Mouse (Mus musculus) MEL (cell line): ENCODE data around the gene Hoxc9. TPM values are rescaled to one million over a fixed set of nuclear protein-coding genes. Genes with fewer than 3 reads are reported as not detected.

ENCODE experiments used
- DNase-seq: peaks from one replicate; pipeline ENCODE4 v3.0.0; 2011; ENCODE audit warnings: low read depth, low spot score
- H3K27ac ChIP-seq: 2 replicates; pipeline ENCODE4 v1.5.1; 2012; ENCODE audit warnings: low read depth, mild to moderate bottlenecking, control low read depth, low read length, moderate library complexity; ENCODE audit not compliant: control insufficient read depth
- H3K27me3 ChIP-seq, 2 experiments: fragments of 150-350 bp in 1 of 2; sonication (generic) in 1 of 2; 2 replicates each; pipeline ENCODE4 v1.6.1; 2012; ENCODE audit warnings: low read length in 2 of 2, mild to moderate bottlenecking in 2 of 2, improper control_type of control experiment in 1 of 2, moderate library complexity in 1 of 2; ENCODE audit not compliant: insufficient read depth in 2 of 2, control insufficient read depth in 1 of 2
- H3K36me3 ChIP-seq, 2 experiments: 2 replicates each; pipeline ENCODE4 v1.6.1; 2012 to 2014; ENCODE audit warnings: low read length in 2 of 2, improper control_type of control experiment in 1 of 2, inconsistent platforms in 1 of 2, mild to moderate bottlenecking in 1 of 2; ENCODE audit not compliant: insufficient read depth in 2 of 2, control insufficient read depth in 1 of 2
- H3K4me1 ChIP-seq, 2 experiments: fragments of 150-350 bp in 1 of 2; sonication (generic) in 1 of 2; 2 replicates each; pipeline ENCODE4 v1.6.1; 2012; ENCODE audit warnings: low read length in 2 of 2, improper control_type of control experiment in 1 of 2, mild to moderate bottlenecking in 1 of 2; ENCODE audit not compliant: insufficient read depth in 2 of 2, control insufficient read depth in 1 of 2
- H3K4me3 ChIP-seq, 2 experiments: fragments of 150-350 bp in 1 of 2; sonication (generic) in 1 of 2; 2 replicates each; pipeline ENCODE4 v1.5.1; 2012; ENCODE audit warnings: low read depth in 2 of 2, low read length in 2 of 2, mild to moderate bottlenecking in 2 of 2, moderate library complexity in 2 of 2, control low read depth in 1 of 2, improper control_type of control experiment in 1 of 2; ENCODE audit not compliant: control insufficient read depth in 1 of 2, insufficient read depth in 1 of 2
- H3K79me2 ChIP-seq: 2 replicates; pipeline ENCODE4 v1.6.1; 2012; ENCODE audit warnings: mild to moderate bottlenecking, low read length, moderate library complexity; ENCODE audit not compliant: control insufficient read depth, poor library complexity, insufficient read depth
- H3K9ac ChIP-seq: 2 replicates; pipeline ENCODE4 v1.6.1; 2012; ENCODE audit warnings: low read depth, mild to moderate bottlenecking, control low read depth, low read length, moderate library complexity; ENCODE audit not compliant: control insufficient read depth, poor library complexity, severe bottlenecking
- H3K9me3 ChIP-seq: fragments of 150-350 bp; sonication (generic); replicated peaks from 2 replicates; pipeline ENCODE4 v1.6.1; 2012; ENCODE audit warnings: mild to moderate bottlenecking, low read length, improper control_type of control experiment, moderate library complexity; ENCODE audit not compliant: insufficient read depth
- BHLHE40 ChIP-seq: IDR thresholded peaks from 2 replicates; pipeline ENCODE4 v1.6.1; 2012; ENCODE audit warnings: low read depth, mild to moderate bottlenecking, inconsistent platforms, low read length, improper control_type of control experiment, borderline replicate concordance
- CHD2 ChIP-seq: IDR thresholded peaks from 2 replicates; pipeline ENCODE4 v1.6.1; 2011; ENCODE audit warnings: low read length, improper control_type of control experiment
- EP300 ChIP-seq, 2 experiments: IDR thresholded peaks; 2 replicates each; pipeline ENCODE4 v1.6.1; 2011; ENCODE audit warnings: improper control_type of control experiment in 2 of 2, low read length in 2 of 2, low read depth in 1 of 2, mild to moderate bottlenecking in 1 of 2
- GATA1 ChIP-seq: IDR thresholded peaks from 2 replicates; pipeline ENCODE4 v1.6.1; 2011; ENCODE audit warnings: low read depth, low read length, improper control_type of control experiment
- HCFC1 ChIP-seq: IDR thresholded peaks from 2 replicates; pipeline ENCODE4 v1.6.1; 2012; ENCODE audit warnings: low read depth, mild to moderate bottlenecking, inconsistent platforms, low read length, improper control_type of control experiment, moderate library complexity
- JUND ChIP-seq: IDR thresholded peaks from 2 replicates; pipeline ENCODE4 v1.6.1; 2011; ENCODE audit warnings: low read depth, mild to moderate bottlenecking, improper control_type of control experiment, low read length
- KAT2A ChIP-seq: conservative IDR thresholded peaks from 2 replicates; pipeline ENCODE4 v1.6.1; 2012; ENCODE audit warnings: low read depth, low read length, improper control_type of control experiment, inconsistent platforms
- MEF2A ChIP-seq: IDR thresholded peaks from 2 replicates; pipeline ENCODE4 v1.6.1; 2014; ENCODE audit warnings: low read depth, mild to moderate bottlenecking, inconsistent platforms, low read length, improper control_type of control experiment; ENCODE audit not compliant: poor library complexity, insufficient replicate concordance, severe bottlenecking; ENCODE audit errors: extremely low read depth
- MXI1 ChIP-seq: IDR thresholded peaks from 2 replicates; pipeline ENCODE4 v1.6.1; 2011; ENCODE audit warnings: mild to moderate bottlenecking, low read depth, low read length, improper control_type of control experiment
- MYB ChIP-seq: IDR thresholded peaks from 2 replicates; pipeline ENCODE4 v1.6.1; 2011; ENCODE audit warnings: mild to moderate bottlenecking, low read depth, low read length, improper control_type of control experiment
- NRF1 ChIP-seq: IDR thresholded peaks from 2 replicates; pipeline ENCODE4 v1.6.1; 2014; ENCODE audit warnings: low read depth, mild to moderate bottlenecking, inconsistent platforms, low read length, improper control_type of control experiment, moderate library complexity; ENCODE audit not compliant: poor library complexity, insufficient read depth, severe bottlenecking
- POLR2AphosphoS2 ChIP-seq: IDR thresholded peaks from 2 replicates; pipeline ENCODE4 v1.6.1; 2011; ENCODE audit warnings: low read length, improper control_type of control experiment
- POLR2AphosphoS5 ChIP-seq: IDR thresholded peaks from 2 replicates; pipeline ENCODE4 v1.6.1; 2012; ENCODE audit warnings: low read depth, borderline replicate concordance, mild to moderate bottlenecking, inconsistent platforms, low read length, moderate library complexity, mixed read lengths
- RAD21 ChIP-seq: IDR thresholded peaks from 2 replicates; pipeline ENCODE4 v1.6.1; 2011; ENCODE audit warnings: mild to moderate bottlenecking, low read depth, low read length, improper control_type of control experiment
- RCOR1 ChIP-seq: IDR thresholded peaks from 2 replicates; pipeline ENCODE4 v1.6.1; 2012; ENCODE audit warnings: low read depth, mild to moderate bottlenecking, inconsistent platforms, low read length, improper control_type of control experiment
- SIN3A ChIP-seq: IDR thresholded peaks from 2 replicates; pipeline ENCODE4 v1.6.1; 2012; ENCODE audit warnings: low read length, improper control_type of control experiment, inconsistent platforms
- SMC3 ChIP-seq: IDR thresholded peaks from 2 replicates; pipeline ENCODE4 v1.6.1; 2011; ENCODE audit warnings: low read depth, low read length, improper control_type of control experiment
- TAL1 ChIP-seq: IDR thresholded peaks from 2 replicates; pipeline ENCODE4 v1.6.1; 2012; ENCODE audit warnings: mild to moderate bottlenecking, inconsistent platforms, low read length, moderate library complexity, mixed read lengths
- TCF12 ChIP-seq: IDR thresholded peaks from 2 replicates; pipeline ENCODE4 v1.6.1; 2014; ENCODE audit warnings: low read depth, mild to moderate bottlenecking, inconsistent platforms, low read length, improper control_type of control experiment, moderate library complexity
- USF1 ChIP-seq: IDR thresholded peaks from 2 replicates; pipeline ENCODE4 v1.6.1; 2014; ENCODE audit warnings: low read depth, mild to moderate bottlenecking, inconsistent platforms, low read length, improper control_type of control experiment, moderate library complexity
- USF2 ChIP-seq, 2 experiments: IDR thresholded peaks; 2 replicates each; pipeline ENCODE4 v1.6.1; 2011 to 2012; ENCODE audit warnings: improper control_type of control experiment in 2 of 2, low read length in 2 of 2, borderline replicate concordance in 1 of 2, inconsistent platforms in 1 of 2, low read depth in 1 of 2, mild to moderate bottlenecking in 1 of 2; ENCODE audit not compliant: insufficient read depth in 1 of 2
- ZC3H11A ChIP-seq: IDR thresholded peaks from 2 replicates; pipeline ENCODE4 v1.6.1; 2012; ENCODE audit warnings: low read depth, mild to moderate bottlenecking, inconsistent platforms, low read length, improper control_type of control experiment
- ZKSCAN1 ChIP-seq: IDR thresholded peaks from 2 replicates; pipeline ENCODE4 v1.6.1; 2012; ENCODE audit warnings: low read depth, mild to moderate bottlenecking, inconsistent platforms, low read length, improper control_type of control experiment, moderate library complexity
- ZMIZ1 ChIP-seq: IDR thresholded peaks from 2 replicates; pipeline ENCODE4 v1.6.1; 2012; ENCODE audit warnings: low read depth, mild to moderate bottlenecking, inconsistent platforms, low read length, improper control_type of control experiment, moderate library complexity
- ZNF384 ChIP-seq: IDR thresholded peaks from 2 replicates; pipeline ENCODE4 v1.6.1; 2012; ENCODE audit warnings: low read depth, mild to moderate bottlenecking, inconsistent platforms, low read length, improper control_type of control experiment
- polyA plus RNA-seq, 2 experiments: library from polyadenylated mRNA; stranded (reverse) in 1 of 2; unstranded in 1 of 2; fragments of >175 nt in 1 of 2; fragments of >200 nt in 1 of 2; gene quantifications; 2 replicates each; pipeline versions ENCODE4 v1.2.1 to v1.2.4; 2012; ENCODE audit warnings: low replicate concordance in 2 of 2, low read depth in 1 of 2; ENCODE audit not compliant: insufficient read length in 2 of 2, insufficient read depth in 1 of 2, missing spikeins in 1 of 2
- total RNA-seq: library from RNA; depleted of rRNA; stranded (reverse); fragments of 300-350 nt; gene quantifications from 2 replicates; pipeline ENCODE4 v1.2.3, GENCODE M21; 2012

The Hoxc9 gene
- total and polyA plus RNA-seq, 3 experiments = 4.1 to 400 (median 9.5) TPM

DNA sequence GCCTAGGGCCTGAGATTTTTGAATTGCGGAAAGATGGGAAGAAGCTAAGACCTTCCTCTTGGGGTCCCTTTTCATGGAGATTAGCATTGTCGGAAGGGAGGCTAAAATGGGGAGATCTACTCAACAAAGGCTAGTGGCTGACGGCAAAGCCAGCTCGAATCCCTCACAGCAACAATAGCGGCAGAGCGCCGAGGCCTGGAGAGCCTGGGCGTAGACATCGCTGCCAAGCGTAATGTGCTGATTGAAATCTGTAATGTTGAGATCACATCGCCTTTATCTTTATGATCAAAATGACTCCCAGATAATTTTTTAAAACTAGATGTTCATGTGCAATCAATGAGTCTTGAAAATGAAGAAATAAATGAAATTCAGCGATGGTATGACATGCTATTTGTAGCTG, 41.8 kb upstream of the Hoxc9 start:
- Histone ChIP-seq H3K9me3 (no peaks in the 10 kb centered on the region), H3K27me3 (peaks cover 9% of the 10 kb centered on the region in 2 experiments), H3K79me2 (no peaks in the 10 kb centered on the region), H3K36me3 (no peaks in the 10 kb centered on the region), H3K4me3 (no peak overlapping the region), H3K9ac (no peak overlapping the region), H3K4me1 (no peaks in the 10 kb centered on the region), H3K27ac (no peak overlapping the region)
- no peak for DNase-seq
- TF ChIP-seq NRF1 = no peak
- no peak for TF ChIP-seq ZKSCAN1
- TF ChIP-seq MEF2A = no peak
- TF ChIP-seq USF2 (IDR thresholded peaks at IDR 0.05; ENCODE audit: borderline replicate concordance in 1 of 2, insufficient read depth in 1 of 2, low read depth in 1 of 2, low read length in 2 of 2) = no peak
- no peak for TF ChIP-seq MYB
- TF ChIP-seq KAT2A = no peak
- no peak for TF ChIP-seq GATA1

DNA sequence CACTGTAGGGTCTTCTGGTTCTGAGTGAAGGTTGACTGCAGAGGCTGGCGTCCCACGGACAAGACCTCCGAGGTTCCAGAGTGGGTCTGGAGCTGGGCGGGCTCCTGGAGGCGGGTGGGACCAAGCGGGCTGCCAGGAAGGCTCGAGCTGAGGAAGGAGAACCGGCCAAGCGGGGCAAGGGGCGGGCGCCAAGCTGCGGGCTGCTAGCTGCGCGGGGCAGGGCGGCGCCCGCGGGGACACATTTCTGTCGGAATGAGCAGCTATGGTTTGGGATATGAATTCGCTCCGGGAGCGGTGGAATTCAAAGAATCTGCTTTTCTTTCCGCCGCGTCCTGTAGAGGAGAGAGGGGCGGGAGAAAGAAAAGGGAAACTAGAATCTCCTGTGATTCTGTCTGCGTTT, 41.3 kb upstream of the Hoxc9 start:
- Histone ChIP-seq H3K27me3 (peaks cover 9% of the 10 kb centered on the region in 2 experiments), H3K36me3 (no peaks in the 10 kb centered on the region)
- TF ChIP-seq TCF12 (no peak), TAL1 (no peak), JUND (no peak), POLR2AphosphoS2 (no peak), ZC3H11A (no peak), BHLHE40 (no peak), ZNF384 (no peak), USF2 (IDR thresholded peaks at IDR 0.05; ENCODE audit: borderline replicate concordance in 1 of 2, insufficient read depth in 1 of 2, low read depth in 1 of 2, low read length in 2 of 2) (no peak), POLR2AphosphoS5 (no peak), EP300 (IDR thresholded peaks at IDR 0.05; ENCODE audit: low read depth in 1 of 2, low read length in 2 of 2) (no peak), RAD21 (no peak), SIN3A (no peak), HCFC1 (no peak), SMC3 (no peak), RCOR1 (no peak), CHD2 (no peak), NRF1 (no peak), MXI1 (no peak), ZMIZ1 (no peak), USF1 (no peak)

More for the DNA sequence above, 41.3 kb upstream of the Hoxc9 start:
- no peak overlapping the region for H3K27ac ChIP-seq
- H3K9me3 ChIP-seq = no peaks in the 10 kb centered on the region
- no peak for DNase-seq
- H3K4me1 ChIP-seq = no peaks in the 10 kb centered on the region
- no peaks in the 10 kb centered on the region for H3K79me2 ChIP-seq
- no peak overlapping the region for H3K4me3 ChIP-seq
- H3K9ac ChIP-seq = no peak overlapping the region
